Mouse (Mus musculus) heart, postnatal 10 days (tissue): Measurements from ENCODE around the gene Olfr26. TPM values are rescaled to one million over a fixed set of nuclear protein-coding genes. Genes with fewer than 3 reads are reported as not detected.
"Not testable (repeated sequence)": the region's sequence is repeated elsewhere in the genome, so short reads cannot be mapped to it uniquely, and the experiment has no call there.

Source experiments
- DNase-seq, 2 experiments: peaks; one replicate each; pipeline ENCODE4 v3.0.0; 2021
- intact Hi-C: fragments of 180-260 bp; cut with DNase I; formaldehyde crosslinking; loops from one replicate; pipeline ENCODE4 v1.15.1; 2025
- total RNA-seq, 2 experiments: library from RNA; stranded (reverse); gene quantifications; 2 replicates each; pipeline ENCODE4 v1.2.3; 2021

Olfr26 gene
- not detected for total RNA-seq

- intact Hi-C loops: no loop called here
- DNase-seq: no peak
Observed at GRCm38 (mm10) chr9:38854760-38855159, at the start of gene Olfr26. Gene Olfr26 (plus strand): TSS chr9:38855060.

DNA sequence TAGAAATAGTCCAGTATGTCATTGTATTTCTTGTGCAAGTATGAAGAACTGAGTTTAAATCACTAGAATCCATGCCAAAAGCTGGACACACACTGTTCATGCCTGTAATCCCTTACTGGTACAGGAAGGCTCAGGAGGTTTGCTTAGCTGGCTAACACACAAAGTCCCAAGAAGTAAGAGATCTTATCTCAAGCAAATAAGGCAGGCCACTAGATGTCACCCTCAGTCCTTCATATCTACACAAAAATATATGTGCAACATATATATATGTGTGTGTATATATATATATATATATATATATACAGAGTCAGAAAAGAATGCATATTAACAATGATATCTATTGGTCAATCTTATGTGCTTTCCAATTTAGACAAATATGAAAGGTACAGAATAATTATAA is 49.2 kb upstream of the Olfr26 start:
- intact Hi-C loops: no loop called here

DNA sequence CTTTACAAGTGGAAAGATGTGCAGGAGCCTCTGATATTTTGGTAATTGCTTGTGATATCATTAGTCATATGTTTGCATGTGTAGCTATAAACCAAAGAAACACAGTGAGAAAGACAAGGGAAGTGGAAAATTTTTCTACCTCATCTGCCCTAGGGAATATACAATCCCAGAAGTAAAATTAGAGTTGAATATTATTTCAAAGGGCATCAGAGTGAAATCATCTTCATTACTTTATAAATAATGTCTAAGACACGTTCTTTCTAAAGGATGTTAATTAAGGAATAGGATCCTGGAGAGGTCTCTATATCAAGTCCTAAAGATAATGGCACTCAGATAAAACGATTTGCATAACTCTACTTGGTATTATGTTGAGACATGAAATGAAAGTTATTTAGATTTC is 40.5 kb upstream of the Olfr26 start, which contains the start of gene Olfr922:
Gene Olfr922 (plus strand): TSS at position 301 of the 400 bp plus-strand sequence.
- no peak for DNase-seq
- intact Hi-C loops: no loop called here

More for the DNA sequence above, 49.2 kb upstream of the Olfr26 start:
- DNase-seq: no peak

- intact Hi-C loops: no loop called here
- no peak for DNase-seq
Observed at GRCm38 (mm10) chr9:38815458-38815986, 39.3 kb upstream of the Olfr26 start.

DNA sequence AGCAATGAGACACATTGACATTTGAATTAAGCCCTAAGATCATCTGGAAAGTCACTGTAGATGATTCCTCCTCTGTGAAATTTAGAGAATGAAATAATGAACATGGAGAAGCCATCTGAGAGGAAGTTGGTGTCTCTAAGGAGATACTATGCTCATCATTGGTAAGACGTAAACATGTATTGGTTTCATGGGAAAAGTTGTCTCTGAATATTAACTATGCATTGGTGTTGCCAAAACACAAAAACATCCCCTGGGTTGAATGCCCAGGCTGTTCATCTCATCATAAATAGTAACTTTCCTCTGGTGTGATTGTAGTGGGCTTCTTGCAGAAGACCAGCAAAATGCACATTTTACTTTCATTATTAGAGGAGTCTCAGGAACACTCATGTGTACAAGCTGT is 28.6 kb upstream of the Olfr26 start, which contains the start of gene Olfr923:
Gene Olfr923 (plus strand): TSS at position 301 of the 400 bp plus-strand sequence.
- intact Hi-C loops: no loop called here

DNA sequence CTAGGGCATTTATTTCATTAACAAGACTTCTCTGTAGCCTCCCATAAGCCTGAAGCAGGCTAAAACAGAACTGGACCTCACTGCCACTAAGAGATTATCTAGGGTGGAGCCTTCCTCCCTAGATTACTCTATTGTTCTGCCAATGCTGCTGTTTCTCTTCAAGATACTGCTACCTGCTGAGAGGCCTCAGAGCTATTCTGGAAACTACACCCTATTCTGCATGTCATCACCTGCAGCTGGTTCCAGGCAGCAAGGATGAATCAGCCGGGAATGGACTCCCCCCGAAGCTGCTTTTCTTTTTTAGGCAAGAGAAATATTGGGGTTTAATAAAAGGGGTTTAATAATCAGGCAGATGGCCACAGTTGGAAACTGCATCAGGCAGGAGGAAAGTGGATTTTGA is 21.8 kb upstream of the Olfr26 start:
- intact Hi-C loops: no loop called here
- DNase-seq: no peak

More for the DNA sequence above, 28.6 kb upstream of the Olfr26 start, which contains the start of gene Olfr923:
- no peak for DNase-seq

- intact Hi-C loops: no loop called here
- DNase-seq: no peak
Observed at GRCm38 (mm10) chr9:38844149-38844548, 10.7 kb upstream of the Olfr26 start, which contains the start of gene Olfr924. Gene Olfr924 (plus strand): TSS chr9:38844449.

DNA sequence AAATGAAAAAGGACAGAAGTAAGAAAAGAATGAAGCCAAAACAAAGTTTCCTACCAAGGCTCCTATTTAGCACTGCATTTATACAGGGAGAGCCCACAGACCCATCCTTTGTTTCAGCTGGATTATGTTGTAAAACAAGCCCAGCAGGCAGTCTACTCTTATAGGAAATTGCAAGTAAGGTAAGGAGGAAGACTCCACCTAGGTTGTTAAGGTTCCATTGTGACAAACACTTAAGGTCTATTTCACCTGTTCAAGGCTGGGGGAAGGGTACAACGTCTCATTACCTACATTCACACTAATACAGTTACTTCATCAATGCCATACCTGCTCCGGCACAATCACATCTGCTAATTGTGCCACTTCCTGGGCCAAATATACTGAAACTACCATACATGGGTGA is 20.0 kb downstream of the Olfr26 start:
- DNase-seq, intact Hi-C loops: not testable (repeated sequence)

DNA sequence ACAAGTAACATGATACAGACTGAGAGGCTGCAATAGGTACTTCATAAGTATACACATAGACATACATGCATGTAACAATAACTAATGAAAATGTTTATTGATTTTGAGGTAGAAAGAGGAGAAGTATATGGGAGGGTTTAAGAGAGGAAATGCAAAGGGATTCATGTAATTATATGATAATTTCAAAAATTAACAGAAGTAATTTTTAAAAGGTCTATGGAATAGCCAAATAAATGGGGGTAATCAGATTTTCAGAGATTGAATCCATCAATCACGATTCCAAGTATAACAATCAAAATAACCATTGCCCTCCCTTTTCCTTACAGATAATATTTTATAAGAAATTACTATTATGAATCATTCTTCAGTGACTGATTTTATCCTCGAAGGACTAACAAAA is 22.0 kb downstream of the Olfr26 start, which contains the start of gene Olfr926:
Gene Olfr926 (plus strand): TSS at position 301 of the 400 bp plus-strand sequence.
- no peak for DNase-seq
- intact Hi-C loops: no loop called here

Other genes with a start within 250 kb of the Olfr26 start
- not detected for gene Olfr914, start 250.0 kb upstream of the Olfr26 start, total RNA-seq
- not detected for gene Olfr916, start 195.2 kb upstream of the Olfr26 start, total RNA-seq
- not detected for gene Olfr917, start 189.2 kb upstream of the Olfr26 start, total RNA-seq
- gene Olfr918, start 180.5 kb upstream of the Olfr26 start, total RNA-seq: not detected
- gene Olfr919, start 151.4 kb upstream of the Olfr26 start, total RNA-seq: not detected
- gene Vwa5a, start 136.8 kb upstream of the Olfr26 start, total RNA-seq: 10 to 100 TPM; 29.9 to 34.3 TPM
- gene Olfr920, start 102.8 kb upstream of the Olfr26 start, total RNA-seq: under 1 TPM; 0.07 to 0.12 TPM
- not detected for gene Olfr921, start 82.0 kb upstream of the Olfr26 start, total RNA-seq
- gene Olfr922, start 40.4 kb upstream of the Olfr26 start, total RNA-seq: not detected
- not detected for gene Olfr923, start 28.5 kb upstream of the Olfr26 start, total RNA-seq
- not detected for gene Olfr924, start 10.6 kb upstream of the Olfr26 start, total RNA-seq
- not detected for gene Olfr926, start 22.1 kb downstream of the Olfr26 start, total RNA-seq
- not detected for gene Olfr930, start 74.7 kb downstream of the Olfr26 start, total RNA-seq
- gene Olfr933, start 117.3 kb downstream of the Olfr26 start, total RNA-seq: not detected
- gene Olfr934, start 133.3 kb downstream of the Olfr26 start, total RNA-seq: not detected
- not detected for gene Olfr935, start 144.6 kb downstream of the Olfr26 start, total RNA-seq
- not detected for gene Olfr146, start 168.3 kb downstream of the Olfr26 start, total RNA-seq
- not detected for gene Olfr937, start 209.9 kb downstream of the Olfr26 start, total RNA-seq
- not detected for gene Olfr938, start 223.8 kb downstream of the Olfr26 start, total RNA-seq